Mouse (Mus musculus): ENCODE data around the gene Ankrd52. TPM values are rescaled to one million over a fixed set of nuclear protein-coding genes. Genes with fewer than 3 reads are reported as not detected.

Ankrd52 gene
- polyA plus RNA-seq, 1 experiment from 2014 or later = 6.8 TPM

GRCm38 (mm10) chr10:128413076-128413475, 36.2 kb downstream of the Ankrd52 start:
- peak overlapping the region; percentile 79; the same call in 1 of the 2 replicates for H3K4me3 ChIP-seq (ENCODE audit: low read depth, low read length)
- H3K27ac ChIP-seq (ENCODE audit: low read depth, low read length) = no peak overlapping the region
- no peak for ATAC-seq
- H3K4me1 ChIP-seq (ENCODE audit: control insufficient read depth, insufficient read depth, low read length) = peaks cover 27% of the 10 kb centered on the region
- DNase-seq (ENCODE audit: low spot score) = no peak
- no peaks in the 10 kb centered on the region for H3K27me3 ChIP-seq (replicated peaks; ENCODE audit: control insufficient read depth, insufficient read depth, low read length)
- H3K36me3 ChIP-seq (ENCODE audit: control insufficient read depth, insufficient read depth, low read length) = peaks cover 41% of the 10 kb centered on the region
- peak overlapping the region; percentile 85 for H3K4me2 ChIP-seq (ENCODE audit: low read length)
- 29% methylated on average over 1 of the region's 1 CpGs for WGBS
- no peaks in the 10 kb centered on the region for H3K9me3 ChIP-seq (replicated peaks; ENCODE audit: control insufficient read depth, low read length)
- peak overlapping the region; percentile 84 for H3K9ac ChIP-seq (ENCODE audit: low read length)

DNA sequence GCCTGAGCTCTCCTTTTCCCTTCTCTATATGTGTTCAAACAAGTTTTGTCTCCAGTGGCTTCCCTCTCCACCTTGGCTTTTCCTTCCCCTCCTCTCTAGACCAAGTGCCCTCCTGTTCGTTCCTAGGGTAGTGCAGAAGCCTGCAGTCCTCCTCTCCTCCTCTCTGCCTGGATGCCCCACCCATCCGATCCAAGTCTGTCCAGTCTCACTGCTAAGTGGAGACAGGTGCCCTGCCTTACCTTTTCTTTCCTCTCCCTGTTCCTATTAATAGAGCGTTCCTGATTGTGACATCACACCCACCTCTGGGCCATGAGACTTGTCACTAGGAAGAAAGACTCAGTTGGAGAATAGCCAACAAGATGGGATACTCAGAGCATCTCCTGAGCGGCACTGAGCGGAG, 37.9 kb downstream of the Ankrd52 start:
- Histone ChIP-seq H3K9ac (ENCODE audit: low read length) (no peak overlapping the region), H3K9me3 (replicated peaks; ENCODE audit: control insufficient read depth, low read length) (no peaks in the 10 kb centered on the region), H3K4me1 (ENCODE audit: control insufficient read depth, insufficient read depth, low read length) (peaks cover 21% of the 10 kb centered on the region), H3K36me3 (ENCODE audit: control insufficient read depth, insufficient read depth, low read length) (peaks cover 54% of the 10 kb centered on the region), H3K4me2 (ENCODE audit: low read length) (no peak overlapping the region), H3K4me3 (ENCODE audit: low read depth, low read length) (no peak overlapping the region), H3K27me3 (replicated peaks; ENCODE audit: control insufficient read depth, insufficient read depth, low read length) (no peaks in the 10 kb centered on the region), H3K27ac (ENCODE audit: low read depth, low read length) (no peak overlapping the region)
- DNase-seq (ENCODE audit: low spot score) = no peak
- 88% methylated on average over 5 of the region's 5 CpGs for WGBS
- no peak for ATAC-seq

GRCm38 (mm10) chr10:128422426-128422825, 45.5 kb downstream of the Ankrd52 start:
- H3K9me3 ChIP-seq (replicated peaks; ENCODE audit: control insufficient read depth, low read length) = no peaks in the 10 kb centered on the region
- no peak overlapping the region for H3K27ac ChIP-seq (ENCODE audit: low read depth, low read length)
- 93% methylated on average over 5 of the region's 5 CpGs for WGBS
- DNase-seq (ENCODE audit: low spot score) (no peak), ATAC-seq (no peak)
- H3K4me1 ChIP-seq (ENCODE audit: control insufficient read depth, insufficient read depth, low read length) = no peaks in the 10 kb centered on the region
- no peak overlapping the region for H3K9ac ChIP-seq (ENCODE audit: low read length)
- H3K4me3 ChIP-seq (ENCODE audit: low read depth, low read length) = no peak overlapping the region
- no peak overlapping the region for H3K4me2 ChIP-seq (ENCODE audit: low read length)
- H3K27me3 ChIP-seq (replicated peaks; ENCODE audit: control insufficient read depth, insufficient read depth, low read length) = no peaks in the 10 kb centered on the region
- peaks cover 80% of the 10 kb centered on the region for H3K36me3 ChIP-seq (ENCODE audit: control insufficient read depth, insufficient read depth, low read length)

GRCm38 (mm10) chr10:128424604-128425003, 47.7 kb downstream of the Ankrd52 start:
- no peak for ATAC-seq
- Histone ChIP-seq H3K9ac (ENCODE audit: low read length) (no peak overlapping the region), H3K9me3 (replicated peaks; ENCODE audit: control insufficient read depth, low read length) (no peaks in the 10 kb centered on the region), H3K36me3 (ENCODE audit: control insufficient read depth, insufficient read depth, low read length) (peaks cover 80% of the 10 kb centered on the region), H3K4me3 (ENCODE audit: low read depth, low read length) (no peak overlapping the region), H3K27me3 (replicated peaks; ENCODE audit: control insufficient read depth, insufficient read depth, low read length) (no peaks in the 10 kb centered on the region), H3K27ac (ENCODE audit: low read depth, low read length) (no peak overlapping the region), H3K4me2 (ENCODE audit: low read length) (no peak overlapping the region), H3K4me1 (ENCODE audit: control insufficient read depth, insufficient read depth, low read length) (no peaks in the 10 kb centered on the region)
- WGBS = 81% methylated on average over 7 of the region's 7 CpGs
- no peak for DNase-seq (ENCODE audit: low spot score)

DNA sequence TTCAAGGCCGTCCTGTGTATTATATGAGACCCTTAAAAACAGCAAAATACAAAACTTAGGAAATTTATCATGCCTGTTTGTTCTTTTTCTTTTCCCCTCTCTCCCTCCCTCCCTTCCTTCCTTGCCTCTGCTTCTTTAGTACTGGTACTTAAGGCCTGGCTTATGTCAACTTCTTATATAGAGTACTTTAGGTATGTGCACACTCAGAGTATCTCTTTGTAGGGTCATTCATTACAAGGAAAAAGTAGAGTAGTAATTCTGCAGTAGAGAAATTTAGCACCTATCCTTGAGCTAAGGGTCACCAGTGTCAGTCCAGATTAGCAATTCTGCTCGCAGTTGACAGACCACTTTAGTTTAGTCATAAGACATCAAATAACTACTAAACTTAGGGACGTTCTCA, 48.3 kb downstream of the Ankrd52 start:
- 94% methylated on average over 3 of the region's 3 CpGs for WGBS
- Histone ChIP-seq H3K9ac (ENCODE audit: low read length) (no peak overlapping the region), H3K4me3 (ENCODE audit: low read depth, low read length) (no peak overlapping the region), H3K4me2 (ENCODE audit: low read length) (no peak overlapping the region), H3K27me3 (replicated peaks; ENCODE audit: control insufficient read depth, insufficient read depth, low read length) (no peaks in the 10 kb centered on the region), H3K9me3 (replicated peaks; ENCODE audit: control insufficient read depth, low read length) (no peaks in the 10 kb centered on the region), H3K4me1 (ENCODE audit: control insufficient read depth, insufficient read depth, low read length) (no peaks in the 10 kb centered on the region), H3K36me3 (ENCODE audit: control insufficient read depth, insufficient read depth, low read length) (peaks cover 83% of the 10 kb centered on the region), H3K27ac (ENCODE audit: low read depth, low read length) (no peak overlapping the region)
- no peak for ATAC-seq
- DNase-seq (ENCODE audit: low spot score) = no peak

DNA sequence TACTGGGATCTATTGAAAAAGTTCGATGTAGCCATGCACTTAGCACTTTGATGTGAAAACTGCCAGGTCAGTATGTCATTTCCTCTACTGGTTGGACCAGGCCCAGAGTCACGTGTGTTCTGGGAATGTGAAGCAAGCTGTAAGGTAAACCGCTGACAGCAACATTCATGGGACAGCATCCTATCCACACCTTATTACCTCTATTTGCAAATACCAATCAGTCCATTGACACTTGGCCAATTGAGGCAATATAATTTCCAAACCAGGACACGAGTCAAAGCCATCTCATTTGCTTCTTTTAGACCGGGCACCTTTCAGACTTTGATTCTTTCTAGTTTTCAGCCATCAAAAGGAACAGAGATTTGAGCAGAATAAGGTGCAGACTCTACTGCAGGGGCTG, 52.1 kb downstream of the Ankrd52 start:
- H3K4me1 ChIP-seq (ENCODE audit: control insufficient read depth, insufficient read depth, low read length) = no peaks in the 10 kb centered on the region
- DNase-seq (ENCODE audit: low spot score) (no peak), ATAC-seq (no peak)
- no peak overlapping the region for H3K4me3 ChIP-seq (ENCODE audit: low read depth, low read length)
- no peak overlapping the region for H3K4me2 ChIP-seq (ENCODE audit: low read length)
- H3K9ac ChIP-seq (ENCODE audit: low read length) = no peak overlapping the region
- 91% methylated on average over 5 of the region's 5 CpGs for WGBS
- peaks cover 76% of the 10 kb centered on the region for H3K36me3 ChIP-seq (ENCODE audit: control insufficient read depth, insufficient read depth, low read length)
- no peak overlapping the region for H3K27ac ChIP-seq (ENCODE audit: low read depth, low read length)
- no peaks in the 10 kb centered on the region for H3K27me3 ChIP-seq (replicated peaks; ENCODE audit: control insufficient read depth, insufficient read depth, low read length)
- H3K9me3 ChIP-seq (replicated peaks; ENCODE audit: control insufficient read depth, low read length) = no peaks in the 10 kb centered on the region

GRCm38 (mm10) chr10:128429454-128429853, 52.5 kb downstream of the Ankrd52 start:
- ATAC-seq = no peak
- Histone ChIP-seq H3K4me3 (ENCODE audit: low read depth, low read length) (no peak overlapping the region), H3K9me3 (replicated peaks; ENCODE audit: control insufficient read depth, low read length) (no peaks in the 10 kb centered on the region), H3K4me2 (ENCODE audit: low read length) (no peak overlapping the region), H3K27ac (ENCODE audit: low read depth, low read length) (no peak overlapping the region), H3K4me1 (ENCODE audit: control insufficient read depth, insufficient read depth, low read length) (no peaks in the 10 kb centered on the region), H3K36me3 (ENCODE audit: control insufficient read depth, insufficient read depth, low read length) (peaks cover 76% of the 10 kb centered on the region), H3K9ac (ENCODE audit: low read length) (no peak overlapping the region), H3K27me3 (replicated peaks; ENCODE audit: control insufficient read depth, insufficient read depth, low read length) (no peaks in the 10 kb centered on the region)
- no peak for DNase-seq (ENCODE audit: low spot score)
- WGBS = 92% methylated on average over 4 of the region's 4 CpGs

GRCm38 (mm10) chr10:128433417-128433816, 56.5 kb downstream of the Ankrd52 start:
- Histone ChIP-seq H3K27me3 (replicated peaks; ENCODE audit: control insufficient read depth, insufficient read depth, low read length) (no peaks in the 10 kb centered on the region), H3K9me3 (replicated peaks; ENCODE audit: control insufficient read depth, low read length) (no peaks in the 10 kb centered on the region), H3K36me3 (ENCODE audit: control insufficient read depth, insufficient read depth, low read length) (peaks cover 86% of the 10 kb centered on the region)

DNA sequence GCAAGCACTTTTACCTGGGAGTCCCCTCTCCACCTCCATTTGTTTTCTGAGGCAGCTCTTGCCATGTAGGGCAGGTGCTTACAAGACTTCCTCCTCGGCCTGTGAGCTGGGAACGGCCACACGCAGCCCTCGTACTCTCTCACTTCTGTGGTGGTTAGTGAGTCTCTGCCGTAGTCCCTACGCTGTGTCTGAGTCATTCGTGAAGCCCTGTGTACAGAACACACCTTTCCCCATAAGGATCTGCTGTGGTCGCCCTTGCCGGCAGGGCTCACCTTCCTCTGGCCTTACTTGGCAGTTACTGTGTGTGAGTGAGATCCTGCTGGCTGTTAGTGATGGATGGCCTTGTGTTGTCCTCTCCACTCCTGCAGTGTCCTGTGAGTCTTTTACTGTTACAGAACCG, 57.8 kb downstream of the Ankrd52 start:
- no peak for ATAC-seq

More at GRCm38 (mm10) chr10:128433417-128433816, 56.5 kb downstream of the Ankrd52 start:
- 92% methylated on average over 2 of the region's 2 CpGs for WGBS
- Histone ChIP-seq H3K4me2 (ENCODE audit: low read length) (no peak overlapping the region), H3K27ac (ENCODE audit: low read depth, low read length) (no peak overlapping the region), H3K9ac (ENCODE audit: low read length) (no peak overlapping the region), H3K4me3 (ENCODE audit: low read depth, low read length) (no peak overlapping the region), H3K4me1 (ENCODE audit: control insufficient read depth, insufficient read depth, low read length) (no peaks in the 10 kb centered on the region)
- DNase-seq (ENCODE audit: low spot score) (no peak), ATAC-seq (no peak)

More for the DNA sequence above, 57.8 kb downstream of the Ankrd52 start:
- WGBS = 88% methylated on average over 10 of the region's 10 CpGs
- no peak overlapping the region for H3K27ac ChIP-seq (ENCODE audit: low read depth, low read length)
- H3K27me3 ChIP-seq (replicated peaks; ENCODE audit: control insufficient read depth, insufficient read depth, low read length) = no peaks in the 10 kb centered on the region
- H3K4me1 ChIP-seq (ENCODE audit: control insufficient read depth, insufficient read depth, low read length) = no peaks in the 10 kb centered on the region
- no peak for DNase-seq (ENCODE audit: low spot score)
- H3K4me2 ChIP-seq (ENCODE audit: low read length) = no peak overlapping the region
- H3K9me3 ChIP-seq (replicated peaks; ENCODE audit: control insufficient read depth, low read length) = no peaks in the 10 kb centered on the region
- H3K36me3 ChIP-seq (ENCODE audit: control insufficient read depth, insufficient read depth, low read length) = peaks cover 86% of the 10 kb centered on the region
- H3K4me3 ChIP-seq (ENCODE audit: low read depth, low read length) = no peak overlapping the region
- H3K9ac ChIP-seq (ENCODE audit: low read length) = no peak overlapping the region
